Mouse (Mus musculus) C2C12 (cell line): ENCODE measurements around the gene Kank3.

Experiments used
- CEBPB ChIP-seq: IDR thresholded peaks from one replicate; pipeline ENCODE4 v1.6.1; 2011; ENCODE audit warnings: low read depth, mild to moderate bottlenecking, control low read depth, moderate library complexity
- CTCF ChIP-seq: IDR thresholded peaks from one replicate; pipeline ENCODE4 v1.5.1; 2011; ENCODE audit not compliant: control insufficient read depth, insufficient read depth, insufficient read length
- FOSL1 ChIP-seq: IDR thresholded peaks from one replicate; pipeline ENCODE4 v1.8.0; 2011; ENCODE audit warnings: mild to moderate bottlenecking, low read length; ENCODE audit not compliant: poor library complexity, insufficient read depth, severe bottlenecking
- MAX ChIP-seq: IDR thresholded peaks from one replicate; pipeline ENCODE4 v1.6.1; 2011; ENCODE audit warnings: mild to moderate bottlenecking, control low read depth
- MYOD1 ChIP-seq: IDR thresholded peaks from one replicate; pipeline ENCODE4 v1.6.1; 2011; ENCODE audit warnings: low read depth; ENCODE audit not compliant: control insufficient read depth, insufficient read length
- MYOG ChIP-seq: IDR thresholded peaks from one replicate; pipeline ENCODE4 v1.6.1; 2011; ENCODE audit not compliant: control insufficient read depth, insufficient read length; ENCODE audit errors: extremely low read depth
- USF1 ChIP-seq: IDR thresholded peaks from one replicate; pipeline ENCODE4 v1.6.1; 2011; ENCODE audit warnings: low read depth, mild to moderate bottlenecking, control low read depth, moderate library complexity

DNA sequence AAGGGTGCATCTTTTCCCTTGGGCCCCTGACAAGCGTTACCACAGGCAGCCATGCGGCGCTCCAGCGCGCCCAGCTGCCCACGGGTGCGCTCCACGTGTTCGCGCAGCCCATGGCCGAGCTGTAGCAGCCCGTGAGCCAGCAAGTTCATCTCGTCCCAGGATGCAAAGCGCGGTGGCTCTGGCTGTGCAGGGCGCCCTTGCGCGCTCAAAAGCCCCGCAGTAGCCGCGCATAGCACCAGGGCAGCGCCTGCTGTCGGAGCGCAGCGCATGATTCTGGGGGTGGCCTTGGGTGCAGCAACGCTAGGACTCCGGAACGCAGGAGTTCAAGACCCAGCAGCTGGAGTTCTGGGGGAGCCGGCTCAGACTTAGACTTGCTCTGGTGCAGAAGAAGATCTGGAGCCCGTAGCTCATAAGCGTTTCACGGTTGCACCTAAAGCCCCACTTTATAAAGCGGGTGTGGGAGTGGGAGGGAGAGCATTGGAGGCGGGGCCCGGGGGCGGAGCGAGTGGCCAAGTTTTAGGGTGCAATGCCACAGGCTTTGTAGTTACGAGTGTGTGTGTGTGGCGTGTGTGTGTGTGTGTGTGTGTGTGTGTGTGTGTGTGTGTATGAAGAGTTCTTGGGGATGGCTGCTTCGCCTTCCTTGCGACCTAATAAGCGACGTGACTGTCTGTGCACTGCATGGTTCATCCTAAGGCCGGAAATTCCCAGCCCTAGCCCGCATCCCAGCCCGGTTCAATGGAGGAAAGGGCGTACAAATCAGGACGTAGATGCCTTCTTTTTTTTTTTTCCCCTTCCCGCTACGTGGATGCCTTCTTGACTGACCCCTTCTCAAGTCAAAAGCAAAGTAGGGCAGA is 29.0 kb upstream of the Kank3 start, which contains the start of gene Angptl4:
- TF ChIP-seq MAX = peak; percentile 95
- TF ChIP-seq CTCF = no peak
- no peak for TF ChIP-seq MYOG
- TF ChIP-seq MYOD1 = no peak
- TF ChIP-seq USF1 = peak; percentile 32
- no peak for TF ChIP-seq CEBPB
- no peak for TF ChIP-seq FOSL1
